Mouse (Mus musculus) cerebellum, postnatal 14 days (tissue): ENCODE data around the gene Rpia.

ENCODE experiments used
- DNase-seq, 2 experiments: peaks; one replicate each; pipeline ENCODE4 v3.0.0; 2021; ENCODE audit warnings: mixed read lengths in 2 of 2

Rpia gene

GRCm38 (mm10) chr6:70804632-70805031 is 12.6 kb upstream of the Rpia start:
- peak; percentile 53 to 55 for DNase-seq

DNA sequence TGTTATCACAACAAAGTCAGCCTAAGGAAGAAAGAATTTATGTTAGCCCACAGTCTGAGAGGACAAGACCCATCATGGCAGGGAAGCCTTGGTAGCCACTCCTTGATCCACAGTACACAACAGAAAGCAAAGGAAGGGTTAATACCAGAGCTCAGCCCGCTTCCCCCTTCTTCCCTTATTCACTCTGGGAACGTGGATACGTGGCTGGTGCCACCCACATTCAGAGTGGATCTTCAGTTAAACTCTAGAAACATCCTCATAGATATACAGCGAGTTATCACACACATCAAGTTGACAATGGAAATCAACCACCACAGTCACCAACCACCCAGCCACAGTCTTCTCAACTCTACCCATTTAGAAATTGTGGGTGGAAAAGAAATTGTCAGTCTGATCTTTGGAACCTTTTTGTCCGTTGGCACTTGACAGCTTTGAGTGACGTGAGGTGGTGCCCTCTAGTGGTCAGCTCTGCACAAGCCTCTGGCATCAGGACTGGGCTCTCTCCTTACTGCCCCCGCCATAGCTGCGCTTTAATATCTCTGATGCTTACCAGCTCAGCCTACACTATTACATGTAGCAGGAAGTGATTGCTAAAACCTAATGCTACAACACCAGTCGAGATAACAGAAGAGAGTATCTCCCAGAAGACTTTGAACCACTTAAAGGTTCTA is 5.7 kb upstream of the Rpia start:
- peak; percentile 81 to 85 for DNase-seq

DNA sequence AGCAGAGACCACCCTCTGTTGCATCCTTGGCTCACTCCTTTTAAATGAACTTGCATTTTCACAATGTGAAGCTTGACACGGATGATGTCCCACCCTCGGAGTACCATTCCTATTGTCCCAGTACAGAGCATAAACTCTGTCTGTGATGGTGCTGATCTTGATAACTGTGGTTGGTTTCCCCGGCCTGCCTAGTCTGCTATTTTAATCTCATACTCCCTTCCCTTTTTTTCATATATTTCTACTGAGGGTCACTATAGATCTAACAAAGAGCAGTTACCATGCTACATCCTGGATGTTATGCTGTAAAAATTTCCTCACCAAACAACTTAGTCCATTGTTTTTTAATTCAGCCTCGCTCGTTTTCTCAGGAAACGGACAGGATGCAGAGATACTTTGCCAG is 4.9 kb upstream of the Rpia start:
- DNase-seq: no peak

- no peak for DNase-seq
Measured at GRCm38 (mm10) chr6:70792644-70793043, 612 bp upstream of the Rpia start.

DNA sequence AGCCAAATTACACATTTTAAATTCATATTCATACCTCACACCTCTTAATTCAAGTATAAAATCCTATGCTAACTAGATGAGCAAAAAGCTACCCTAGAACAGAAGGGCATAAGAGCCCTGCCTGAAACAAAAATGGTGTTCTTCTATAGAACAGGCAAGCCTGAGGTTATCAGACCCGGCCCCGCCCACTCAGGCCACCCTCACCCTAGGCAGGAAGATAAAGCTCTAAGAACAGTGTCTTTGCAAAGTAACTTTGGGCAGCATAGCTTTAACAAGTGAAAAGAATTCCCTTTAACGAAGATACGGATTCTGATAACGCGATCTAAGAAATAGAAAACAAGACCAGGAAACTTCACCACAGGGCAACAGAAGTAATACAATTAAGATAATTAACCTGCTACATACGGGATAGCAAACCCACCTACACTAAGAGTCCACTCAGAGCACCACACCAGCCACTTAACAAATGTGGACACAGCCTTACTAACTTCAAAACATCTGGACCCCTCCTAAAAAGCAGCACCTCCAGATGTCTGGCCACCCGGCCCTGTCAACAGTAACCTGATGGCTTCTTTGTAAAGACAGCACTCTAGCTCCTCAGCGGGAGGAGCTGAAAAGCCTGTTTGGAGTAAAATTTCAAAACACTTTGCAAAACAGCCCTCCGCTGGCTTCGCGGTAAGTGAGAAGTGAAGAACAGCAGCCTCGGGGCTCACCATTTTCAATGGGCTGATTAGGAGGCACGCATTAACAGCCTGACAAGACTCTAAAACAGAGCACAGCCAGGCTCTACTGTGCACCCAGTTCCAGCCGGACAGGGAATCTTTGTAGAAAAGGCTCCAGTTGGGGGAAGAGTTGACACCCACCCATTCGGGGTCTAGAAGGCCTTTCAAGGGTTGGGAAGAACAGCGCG is 925 bp downstream of the Rpia start:
- no peak for DNase-seq

DNA sequence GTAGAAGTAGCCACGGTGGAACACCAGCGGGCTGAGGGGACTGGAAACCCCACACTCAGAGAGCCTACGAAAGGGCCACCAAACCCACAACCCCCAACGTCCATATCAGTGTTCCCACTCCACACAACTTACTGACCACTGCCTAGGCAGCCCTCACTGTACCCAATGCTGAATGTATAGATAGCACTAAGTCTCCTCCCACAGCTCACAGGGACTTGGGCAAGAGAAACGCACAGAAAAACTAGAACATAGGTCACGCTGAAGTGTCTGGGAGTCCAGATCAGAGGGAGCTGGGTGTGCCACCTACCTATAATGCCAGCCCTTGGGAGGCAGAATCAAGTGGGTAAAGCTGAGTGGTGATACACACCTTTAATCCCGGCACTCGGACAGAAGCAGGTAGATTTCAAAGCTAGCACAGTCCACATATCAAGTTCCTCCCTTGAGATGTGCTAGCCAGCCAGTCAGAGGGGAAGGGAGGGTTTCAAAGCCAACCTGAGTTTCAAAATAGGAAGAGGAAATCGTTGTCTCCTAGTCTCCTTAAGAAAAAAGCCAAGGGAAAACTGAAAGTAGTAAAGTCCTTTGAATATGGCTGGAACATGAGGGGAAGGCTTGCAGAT is 1.9 kb downstream of the Rpia start:
- DNase-seq: no peak

- no peak for DNase-seq
Measured at GRCm38 (mm10) chr6:70789134-70789533, 2.9 kb downstream of the Rpia start.

DNA sequence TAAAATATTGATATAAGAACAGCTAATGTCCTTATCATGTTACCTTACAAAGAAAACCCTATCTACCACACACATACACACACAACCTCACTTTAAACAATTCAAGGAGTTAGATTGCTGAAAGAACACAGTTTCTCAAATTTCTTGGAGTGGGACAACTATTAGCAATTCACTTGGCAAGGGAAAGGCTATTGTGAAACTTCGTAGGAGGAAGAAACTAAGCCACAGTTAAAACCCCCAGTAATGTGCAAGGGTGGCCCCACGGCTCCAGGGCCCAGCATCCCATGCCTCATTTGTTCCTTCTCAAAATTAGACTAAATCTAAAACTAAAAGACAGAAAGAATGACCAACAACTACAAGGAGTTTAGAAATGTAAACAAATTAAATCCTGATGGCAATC is 4.5 kb downstream of the Rpia start:
- no peak for DNase-seq

- no peak for DNase-seq
Measured at GRCm38 (mm10) chr6:70785852-70786251, 6.2 kb downstream of the Rpia start.

DNA sequence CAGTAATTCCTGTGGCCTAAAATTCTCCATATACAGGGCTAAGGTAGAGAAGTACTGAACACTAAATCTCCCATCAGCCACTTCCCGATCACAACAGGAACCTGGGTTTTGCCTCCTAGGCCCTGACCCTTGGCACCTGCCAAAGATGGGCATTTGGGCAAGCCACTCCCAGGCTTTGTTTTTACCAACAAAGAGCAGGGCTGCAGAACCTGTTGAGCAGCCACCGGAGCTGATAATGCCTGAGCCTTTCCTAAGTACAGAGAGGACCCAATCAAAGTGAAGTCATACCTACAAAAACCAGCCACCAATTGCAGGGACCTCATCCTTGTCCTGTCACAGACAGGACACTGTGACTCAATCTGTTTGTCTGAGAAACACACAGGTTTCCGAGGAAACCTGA is 7.2 kb downstream of the Rpia start:
- DNase-seq: no peak

- peak; percentile 16 to 45 for DNase-seq
Measured at GRCm38 (mm10) chr6:70781336-70781735, 10.7 kb downstream of the Rpia start.

DNA sequence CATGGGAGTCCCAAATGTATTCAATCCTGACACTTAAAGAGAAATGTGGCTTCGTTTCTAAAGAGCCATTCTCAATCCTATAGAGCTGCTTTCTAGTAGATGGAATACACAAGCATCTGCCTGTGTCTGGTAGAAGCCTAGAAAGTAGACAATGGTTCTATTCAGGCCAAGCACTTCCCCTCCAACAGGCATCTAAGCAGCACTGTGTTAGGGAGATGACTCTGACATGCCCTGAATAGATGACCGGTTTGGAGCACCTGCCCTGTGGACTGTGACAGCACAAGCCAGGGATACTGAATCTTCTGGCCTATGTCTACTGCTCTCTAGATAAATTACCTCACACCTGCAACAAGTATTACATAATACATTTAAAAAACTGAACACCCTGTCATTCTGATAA is 17.7 kb downstream of the Rpia start:
- no peak for DNase-seq

GRCm38 (mm10) chr6:70773769-70774168 is 18.3 kb downstream of the Rpia start:
- DNase-seq: no peak

DNA sequence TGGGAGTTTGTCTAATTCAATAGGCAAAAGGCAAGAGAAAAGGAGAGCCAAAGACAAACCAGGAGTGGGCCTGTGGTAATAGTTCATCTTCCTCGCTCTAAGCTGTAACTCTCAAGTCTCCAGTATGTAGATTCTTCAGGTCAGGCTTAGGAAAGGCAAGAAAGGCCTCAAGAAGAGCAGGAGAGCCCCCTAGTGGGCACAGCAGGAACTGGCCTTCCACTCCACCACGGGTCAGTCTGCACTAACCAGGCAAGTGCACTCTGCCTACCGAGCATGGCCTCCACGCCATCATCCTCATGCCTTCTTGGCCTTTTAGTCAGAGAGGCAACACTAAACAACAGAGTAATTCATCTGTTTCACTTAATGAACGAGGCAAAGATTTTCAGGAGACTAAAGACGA is 23.3 kb downstream of the Rpia start:
- peak; percentile 88 for DNase-seq

DNA sequence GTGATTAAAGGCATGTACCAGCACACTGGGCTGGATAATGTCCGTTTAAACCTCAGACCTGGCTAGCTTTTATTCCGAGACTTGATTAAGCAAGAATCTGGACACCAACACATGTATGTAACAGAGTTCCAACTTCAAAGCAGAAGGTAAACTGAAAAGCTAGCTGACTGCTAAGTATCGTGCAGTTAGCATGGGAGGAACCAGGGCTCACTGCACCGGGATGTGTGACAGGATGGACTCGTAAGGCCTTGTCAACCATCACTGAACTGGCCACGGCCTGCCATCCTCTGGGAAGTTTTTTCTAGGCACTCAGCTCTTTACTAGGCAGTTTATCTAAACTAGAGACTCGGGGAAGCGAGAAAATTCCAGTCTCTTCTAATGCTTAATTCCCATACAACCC is 27.0 kb downstream of the Rpia start:
- no peak for DNase-seq

- no peak for DNase-seq
Measured at GRCm38 (mm10) chr6:70764551-70764950, 27.5 kb downstream of the Rpia start.

- DNase-seq: no peak
Measured at GRCm38 (mm10) chr6:70763881-70764280, 28.2 kb downstream of the Rpia start.

DNA sequence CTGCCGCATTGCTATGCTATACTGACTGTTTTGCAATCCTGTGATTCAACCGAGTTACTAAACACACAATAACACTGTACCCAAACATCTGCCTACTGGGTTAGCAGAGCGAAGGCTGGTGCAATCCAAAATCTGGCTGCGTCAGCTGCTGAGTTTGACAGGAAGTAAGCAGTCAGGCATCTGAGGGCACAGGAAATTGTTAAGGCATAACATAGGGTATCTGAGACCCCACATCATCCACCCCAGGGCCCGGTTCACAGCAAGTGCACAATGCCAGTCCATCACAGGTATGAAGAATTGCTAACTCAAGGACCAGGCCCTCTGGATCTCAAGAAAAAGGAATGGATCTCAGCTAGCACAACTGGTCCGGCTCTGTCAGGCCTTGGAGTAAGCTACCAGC is 29.4 kb downstream of the Rpia start:
- no peak for DNase-seq

DNA sequence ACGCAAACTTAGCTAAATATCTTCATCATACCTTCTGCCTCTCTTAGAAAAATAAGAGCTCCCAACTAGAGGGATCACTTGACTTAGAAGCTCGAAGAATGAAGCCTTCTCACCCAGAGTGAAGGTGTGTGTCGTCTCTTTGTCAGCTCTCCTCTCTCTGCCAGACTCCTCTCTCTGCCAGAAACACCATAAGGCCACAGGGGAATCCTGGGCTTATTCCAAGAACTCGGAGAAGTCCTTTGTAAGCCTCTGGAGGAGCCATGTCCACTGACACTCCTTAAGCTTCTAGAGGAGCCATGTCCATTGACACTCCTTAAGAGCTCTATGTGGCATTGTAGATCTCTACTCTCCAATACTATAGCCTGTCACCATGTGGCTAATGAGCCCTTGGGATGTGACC is 31.1 kb downstream of the Rpia start:
- peak; percentile 72 to 83 for DNase-seq

DNA sequence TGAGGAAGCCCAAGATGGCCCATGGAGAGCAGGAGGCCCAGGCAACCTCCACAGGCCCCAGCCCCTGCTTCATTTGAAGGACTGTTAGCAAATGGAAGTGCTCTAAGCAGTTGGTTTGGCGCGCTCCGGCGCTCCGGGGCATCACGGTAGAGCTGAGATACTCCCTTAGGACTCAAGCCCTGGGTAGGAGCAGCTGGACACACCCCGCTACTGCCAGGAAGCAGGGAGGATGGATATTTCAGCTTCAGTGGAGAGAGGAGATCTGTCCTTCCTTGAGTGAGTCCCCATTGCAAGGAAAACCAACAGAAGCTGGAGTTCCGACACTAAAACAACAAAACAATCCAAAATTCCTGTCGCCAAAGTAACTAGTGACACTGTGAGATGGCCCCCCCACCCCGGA is 37.2 kb downstream of the Rpia start:
- DNase-seq: no peak

GRCm38 (mm10) chr6:70752351-70752750 is 39.7 kb downstream of the Rpia start:
- peak; percentile 65 to 78 for DNase-seq

DNA sequence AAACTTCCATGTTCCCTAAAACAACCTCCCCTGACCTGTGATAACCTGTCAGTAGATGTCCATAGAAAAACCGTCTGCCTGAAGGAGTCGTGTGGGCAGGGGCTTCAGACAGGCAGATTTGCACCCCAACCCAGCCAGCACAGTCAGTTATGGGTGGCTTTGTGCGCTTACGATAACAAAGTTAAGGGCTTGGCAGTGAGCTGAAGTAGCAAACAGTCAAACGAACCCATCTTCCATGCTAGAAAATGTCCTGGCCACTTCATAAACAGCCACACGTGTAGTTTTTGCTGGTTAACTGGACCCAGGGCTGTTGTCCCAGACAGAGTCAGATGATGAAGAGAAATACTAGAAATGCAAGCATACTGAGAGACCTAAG is 40.1 kb downstream of the Rpia start:
- DNase-seq: no peak

DNA sequence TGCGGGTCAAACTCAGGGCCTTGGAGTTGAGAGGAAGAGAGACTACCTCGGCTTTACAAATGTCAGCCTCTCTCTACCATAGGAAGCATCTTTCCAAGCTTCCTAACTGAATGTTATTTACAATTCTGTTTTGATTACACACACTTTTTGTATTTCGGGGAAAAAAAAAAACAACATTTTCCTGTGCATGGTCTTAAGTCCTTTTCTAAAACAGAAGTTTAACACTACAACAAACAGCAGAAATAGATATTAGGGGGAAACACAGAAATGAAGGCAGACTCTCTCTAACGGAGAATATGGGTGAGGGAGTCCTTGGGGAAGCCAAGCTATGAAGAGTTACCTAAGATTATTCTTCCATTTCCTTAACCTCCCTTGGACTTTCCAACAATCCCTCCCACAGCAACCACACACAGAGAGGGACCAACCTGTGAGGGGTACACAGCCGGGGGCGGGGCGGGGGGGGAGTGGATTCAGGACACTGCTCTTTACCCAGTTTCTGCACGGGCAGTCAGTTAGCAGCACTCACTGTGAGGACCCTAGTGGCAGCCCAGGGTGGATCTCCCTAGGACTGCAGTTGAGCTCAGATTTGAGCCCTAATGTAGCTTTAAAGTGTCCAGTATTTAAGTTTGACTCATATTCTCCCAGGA is 40.7 kb downstream of the Rpia start:
- no peak for DNase-seq
